Mouse (Mus musculus) cortical plate, adult 2 months (tissue): ENCODE measurements around the gene Mllt3. TPM values are rescaled to one million over a fixed set of nuclear protein-coding genes. Genes with fewer than 3 reads are reported as not detected.

ENCODE experiments used
- H3K27ac ChIP-seq: fragments of 200-500 bp; 2 replicates; pipeline ENCODE4 v1.5.1; 2012; ENCODE audit warnings: low read length, control low read depth, inconsistent platforms; ENCODE audit not compliant: insufficient read depth
- H3K4me1 ChIP-seq: fragments of 200-500 bp; 2 replicates; pipeline ENCODE4 v1.6.1; 2011; ENCODE audit warnings: low read length; ENCODE audit not compliant: control insufficient read depth, insufficient read depth
- H3K4me3 ChIP-seq: fragments of 200-500 bp; 2 replicates; pipeline ENCODE4 v1.5.1; 2011; ENCODE audit warnings: mild to moderate bottlenecking, low read length, control low read depth; ENCODE audit not compliant: insufficient read depth
- CTCF ChIP-seq: fragments of 200-500 bp; IDR thresholded peaks from 2 replicates; pipeline ENCODE4 v1.5.1; 2011; ENCODE audit warnings: mild to moderate bottlenecking, control low read depth, low read length; ENCODE audit not compliant: insufficient read depth; ENCODE audit errors: extremely low read depth
- POLR2A ChIP-seq: fragments of 200-500 bp; IDR thresholded peaks from 2 replicates; pipeline ENCODE4 v1.6.1; 2011; ENCODE audit warnings: mild to moderate bottlenecking, low read length, control low read depth; ENCODE audit not compliant: insufficient read depth; ENCODE audit errors: extremely low read depth
- polyA plus RNA-seq: library from polyadenylated mRNA; depleted of rRNA; stranded (reverse); fragments of >200 nt; gene quantifications from 2 replicates; pipeline ENCODE4 v1.2.3, GENCODE M21; 2012

Gene Mllt3
- polyA plus RNA-seq, 1 experiment: 23.2 TPM

DNA sequence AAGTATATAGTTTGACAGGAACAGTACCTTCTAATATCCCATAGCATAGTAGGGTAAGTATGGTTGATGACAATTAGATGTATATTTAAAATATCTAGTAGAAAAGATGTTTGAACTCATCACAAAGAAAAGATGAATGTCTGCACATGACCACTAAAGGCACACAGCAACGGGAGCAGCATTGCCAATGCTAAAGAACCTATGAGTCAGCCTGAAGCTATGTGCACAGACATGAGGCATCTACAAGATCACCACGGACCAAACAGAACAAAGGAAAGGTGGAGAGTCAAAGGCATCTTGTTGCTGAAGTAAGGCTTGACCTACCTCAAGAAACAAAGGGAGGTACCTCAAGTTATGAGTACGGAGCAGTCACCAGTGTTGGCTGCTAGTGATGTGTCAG is 212.3 kb downstream of the Mllt3 start:
- no peak overlapping the region for H3K4me3 ChIP-seq
- H3K4me1 ChIP-seq: peaks cover 4% of the 10 kb centered on the region; the same call in 1 of the 2 replicates
- TF ChIP-seq POLR2A: no peak
- H3K27ac ChIP-seq: no peak overlapping the region

DNA sequence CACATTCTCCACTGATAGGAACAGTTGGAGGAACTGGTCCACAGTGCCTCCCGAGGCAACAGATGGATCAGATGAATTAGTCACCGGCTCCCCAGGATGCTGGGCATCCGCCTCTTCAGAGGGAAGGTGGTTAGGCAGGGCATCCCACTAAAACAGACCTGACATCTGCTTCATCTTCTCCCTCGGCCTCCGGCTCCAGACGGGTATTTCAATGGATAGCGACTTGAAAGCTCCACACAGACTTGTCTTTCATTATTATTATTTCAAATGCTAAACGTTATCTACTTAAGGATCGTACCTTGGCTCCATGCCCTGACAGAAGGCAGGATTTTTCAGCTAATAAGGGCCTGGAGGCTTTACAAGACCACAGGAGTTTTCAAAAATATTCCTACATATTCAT is 214.0 kb downstream of the Mllt3 start:
- Histone ChIP-seq H3K4me3 (no peak overlapping the region), H3K27ac (no peak overlapping the region), H3K4me1 (peaks cover 4% of the 10 kb centered on the region; the same call in 1 of the 2 replicates)
- TF ChIP-seq POLR2A (no peak), CTCF (no peak)

GRCm38 (mm10) chr4:87818276-87818675 is 214.9 kb downstream of the Mllt3 start:
- no peak for TF ChIP-seq POLR2A
- no peak overlapping the region for H3K27ac ChIP-seq
- no peak overlapping the region for H3K4me3 ChIP-seq
- peaks cover 2% of the 10 kb centered on the region; the same call in 1 of the 2 replicates for H3K4me1 ChIP-seq

DNA sequence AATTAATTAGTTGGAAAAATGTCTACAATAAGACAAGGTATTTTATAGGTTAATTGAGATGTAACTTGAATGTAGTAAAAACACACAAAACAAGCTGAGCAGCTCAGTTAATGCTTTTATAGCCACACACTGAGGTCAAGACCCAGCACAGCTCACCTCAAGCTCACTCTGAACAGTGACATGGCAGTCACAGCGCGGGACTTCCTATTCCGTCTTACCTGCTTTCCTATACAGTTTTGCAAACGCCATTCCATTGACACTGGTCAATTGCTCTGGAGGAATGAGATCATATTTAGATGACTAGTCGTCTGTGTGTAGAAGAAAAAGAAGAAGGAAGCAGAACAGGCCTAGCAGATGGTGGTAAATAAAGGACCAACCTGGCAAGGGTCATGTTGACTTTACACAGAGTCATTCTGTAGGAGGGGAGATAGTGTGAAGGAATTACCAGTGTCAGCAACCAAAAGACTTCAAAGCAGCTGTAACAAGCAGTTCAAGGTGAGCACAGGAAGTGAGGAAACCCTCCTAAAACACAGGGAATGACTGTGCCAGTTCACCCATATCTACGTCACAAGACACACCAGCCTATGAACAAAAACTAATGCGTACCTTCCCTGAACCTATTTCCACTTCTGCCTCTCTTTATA is 217.6 kb downstream of the Mllt3 start:
- Histone ChIP-seq H3K27ac (no peak overlapping the region), H3K4me3 (no peak overlapping the region), H3K4me1 (peaks cover 2% of the 10 kb centered on the region; the same call in 1 of the 2 replicates)
- TF ChIP-seq CTCF: no peak
- TF ChIP-seq POLR2A: no peak

DNA sequence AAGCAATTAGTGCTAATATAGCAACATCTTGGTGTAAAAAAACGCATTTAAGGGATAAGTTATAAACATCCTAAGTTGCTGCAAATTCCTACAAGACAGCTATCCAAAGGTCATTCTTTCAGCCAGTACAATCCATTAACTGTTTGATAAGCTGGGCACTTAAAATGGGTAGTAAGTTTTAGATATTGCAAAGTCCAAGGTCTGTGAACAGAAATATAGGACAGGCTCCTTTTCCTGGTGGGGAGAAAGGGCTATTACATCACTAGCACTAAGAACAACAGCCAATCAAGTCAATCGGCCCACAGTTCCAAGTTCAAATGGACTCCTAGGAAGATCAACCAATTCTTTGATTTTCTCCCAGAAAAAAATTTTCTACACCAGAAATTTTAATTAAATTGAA is 221.3 kb downstream of the Mllt3 start:
- no peak overlapping the region for H3K27ac ChIP-seq
- H3K4me1 ChIP-seq: peaks cover 2% of the 10 kb centered on the region; the same call in 1 of the 2 replicates
- H3K4me3 ChIP-seq: no peak overlapping the region
- no peak for TF ChIP-seq POLR2A
- TF ChIP-seq CTCF: no peak

GRCm38 (mm10) chr4:87806196-87806987 is 226.8 kb downstream of the Mllt3 start:
- no peak overlapping the region for H3K4me3 ChIP-seq
- peaks cover 2% of the 10 kb centered on the region for H3K4me1 ChIP-seq
- no peak overlapping the region for H3K27ac ChIP-seq
- TF ChIP-seq CTCF: no peak
- TF ChIP-seq POLR2A: no peak

DNA sequence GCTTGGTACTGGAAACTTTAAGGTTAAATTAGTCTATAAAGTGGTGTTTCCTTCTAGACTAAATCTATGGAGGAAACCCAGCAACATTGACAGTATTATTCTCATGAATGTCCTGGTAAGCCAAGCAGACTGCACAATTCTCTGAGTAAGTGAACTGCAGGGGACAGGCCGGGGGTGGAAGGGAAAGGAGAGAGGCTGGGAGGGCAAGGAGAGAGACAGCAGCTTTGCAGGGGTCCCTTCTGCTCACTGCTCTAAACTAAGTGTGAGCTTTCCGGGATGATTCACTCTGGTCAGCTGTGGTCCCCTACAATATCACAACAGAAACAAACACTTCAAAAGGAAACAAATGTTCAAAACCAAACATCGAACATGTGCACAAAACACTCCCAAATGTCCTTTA is 228.6 kb downstream of the Mllt3 start:
- peaks cover 2% of the 10 kb centered on the region for H3K4me1 ChIP-seq
- no peak overlapping the region for H3K4me3 ChIP-seq
- TF ChIP-seq CTCF (no peak), POLR2A (no peak)
- H3K27ac ChIP-seq: no peak overlapping the region

- TF ChIP-seq CTCF (no peak), POLR2A (no peak)
- Histone ChIP-seq H3K4me1 (no peaks in the 10 kb centered on the region; the same call in none of the 2 replicates), H3K27ac (no peak overlapping the region), H3K4me3 (no peak overlapping the region)
Measured at GRCm38 (mm10) chr4:87803313-87803712, 229.9 kb downstream of the Mllt3 start.

DNA sequence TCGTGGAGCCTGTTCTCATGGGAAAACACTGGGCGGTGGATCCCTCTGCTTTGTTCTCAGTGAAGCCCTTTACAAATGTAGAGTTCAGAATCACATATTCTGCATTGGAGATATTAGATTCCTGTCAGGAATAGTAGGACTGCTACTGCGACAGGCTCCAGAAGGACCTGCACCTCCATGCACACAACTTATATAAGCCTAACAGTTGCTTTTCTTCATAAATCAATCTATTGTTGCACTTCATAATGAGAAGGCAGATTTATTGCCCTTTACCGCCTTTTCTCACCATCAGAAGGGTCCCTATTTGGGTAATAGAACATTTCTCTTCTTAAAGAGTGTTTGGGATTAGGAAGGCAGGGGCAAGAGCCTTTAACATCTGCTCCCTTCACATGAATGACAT is 231.0 kb downstream of the Mllt3 start:
- Histone ChIP-seq H3K4me1 (no peaks in the 10 kb centered on the region; the same call in none of the 2 replicates), H3K27ac (no peak overlapping the region), H3K4me3 (no peak overlapping the region)
- TF ChIP-seq POLR2A: no peak
- no peak for TF ChIP-seq CTCF

GRCm38 (mm10) chr4:87801332-87801731 is 231.8 kb downstream of the Mllt3 start:
- TF ChIP-seq POLR2A (no peak), CTCF (no peak)
- no peak overlapping the region for H3K27ac ChIP-seq

More at GRCm38 (mm10) chr4:87801332-87801731, 231.8 kb downstream of the Mllt3 start:
- H3K4me1 ChIP-seq: no peaks in the 10 kb centered on the region; the same call in none of the 2 replicates
- no peak overlapping the region for H3K4me3 ChIP-seq
